Mouse (Mus musculus): ENCODE results near the gene Umps. TPM values are rescaled to one million over a fixed set of nuclear protein-coding genes. Genes with fewer than 3 reads are reported as not detected.

Umps gene
- total and polyA plus RNA-seq, 3 experiments: 109 to 132 TPM; not detected in 1

DNA sequence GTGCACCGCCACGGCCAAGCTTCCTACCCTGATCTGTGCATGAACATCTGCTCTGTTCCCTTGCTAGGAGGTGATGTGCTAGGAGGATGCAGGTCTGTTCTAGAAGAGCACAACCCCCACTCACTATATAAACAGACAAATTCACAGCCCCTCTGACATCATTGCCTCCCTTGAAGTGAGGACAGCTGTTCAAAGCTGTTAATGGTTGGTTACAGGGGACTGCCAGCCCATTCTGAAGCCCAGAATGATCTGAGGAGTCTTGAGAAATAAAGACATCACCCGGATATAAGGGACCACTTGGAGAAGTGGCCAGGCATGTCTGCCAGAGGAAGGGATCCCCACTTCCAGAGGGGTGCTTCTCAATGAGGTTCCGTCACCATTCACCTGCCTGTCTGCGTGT is 48.9 kb downstream of the Umps start:
- H3K79me2 ChIP-seq (ENCODE audit: control insufficient read depth, insufficient read depth, low read length, poor library complexity): no peaks in the 10 kb centered on the region
- peaks cover 0 to 9% of the 10 kb centered on the region in 2 experiments; a peak in 3 of 4 replicates for H3K4me1 ChIP-seq (ENCODE audit: control insufficient read depth in 1 of 2, insufficient read depth in 2 of 2, low read length in 2 of 2)
- TF ChIP-seq SMC3 (IDR thresholded peaks at IDR 0.05; ENCODE audit: low read depth, low read length) (no peak), KAT2A (conservative IDR thresholded peaks at IDR 0.05; ENCODE audit: low read depth, low read length) (no peak), UBTF (IDR thresholded peaks at IDR 0.05; ENCODE audit: borderline replicate concordance, insufficient read depth, low read depth, low read length) (no peak), MXI1 (IDR thresholded peaks at IDR 0.05; ENCODE audit: low read depth, low read length) (no peak), MYC (IDR thresholded peaks at IDR 0.05; ENCODE audit: low read depth, low read length) (no peak), NRF1 (IDR thresholded peaks at IDR 0.05; ENCODE audit: insufficient read depth, low read depth, low read length, poor library complexity, severe bottlenecking) (no peak), BHLHE40 (IDR thresholded peaks at IDR 0.05; ENCODE audit: borderline replicate concordance, low read depth, low read length) (no peak), JUND (IDR thresholded peaks at IDR 0.05; ENCODE audit: low read depth, low read length) (no peak), RCOR1 (IDR thresholded peaks at IDR 0.05; ENCODE audit: low read depth, low read length) (no peak), ZNF384 (IDR thresholded peaks at IDR 0.05; ENCODE audit: low read depth, low read length) (no peak), MEF2A (IDR thresholded peaks at IDR 0.05; ENCODE audit: extremely low read depth, insufficient replicate concordance, low read depth, low read length, poor library complexity, severe bottlenecking) (no peak), RAD21 (IDR thresholded peaks at IDR 0.05; ENCODE audit: low read depth, low read length) (no peak), TAL1 (IDR thresholded peaks at IDR 0.05; ENCODE audit: low read length) (no peak), TCF12 (IDR thresholded peaks at IDR 0.05; ENCODE audit: low read depth, low read length) (no peak), GATA1 (IDR thresholded peaks at IDR 0.05; ENCODE audit: low read depth, low read length) (no peak), CTCF (IDR thresholded peaks at IDR 0.05 in 2 of 3, conservative IDR thresholded peaks at IDR 0.05 in 1 of 3; ENCODE audit: control insufficient read depth in 1 of 3, insufficient read depth in 1 of 3, low read depth in 2 of 3, low read length in 3 of 3, poor library complexity in 1 of 3, severe bottlenecking in 1 of 3) (no peak), ELF1 (IDR thresholded peaks at IDR 0.05; ENCODE audit: low read depth, low read length) (no peak), TBP (IDR thresholded peaks at IDR 0.05; ENCODE audit: low read depth, low read length) (no peak), MYB (IDR thresholded peaks at IDR 0.05; ENCODE audit: low read depth, low read length) (no peak), USF2 (IDR thresholded peaks at IDR 0.05; ENCODE audit: borderline replicate concordance in 1 of 2, insufficient read depth in 1 of 2, low read depth in 1 of 2, low read length in 2 of 2) (no peak)
- H3K27ac ChIP-seq (ENCODE audit: control insufficient read depth, low read depth, low read length): no peak overlapping the region
- H3K27me3 ChIP-seq (ENCODE audit: control insufficient read depth in 1 of 2, insufficient read depth in 2 of 2, low read length in 2 of 2): peaks cover 0 to 2% of the 10 kb centered on the region in 2 experiments; a peak in 2 of 4 replicates
- no peak overlapping the region for H3K9ac ChIP-seq (ENCODE audit: control insufficient read depth, low read depth, low read length, poor library complexity, severe bottlenecking)
- H3K36me3 ChIP-seq (ENCODE audit: control insufficient read depth in 1 of 2, insufficient read depth in 2 of 2, low read length in 2 of 2): peaks cover 0 to 7% of the 10 kb centered on the region in 2 experiments; a peak in 2 of 4 replicates
- no peak overlapping the region for H3K4me3 ChIP-seq (ENCODE audit: control insufficient read depth in 1 of 2, insufficient read depth in 1 of 2, low read depth in 2 of 2, low read length in 2 of 2)
- H3K9me3 ChIP-seq (replicated peaks; ENCODE audit: insufficient read depth, low read length): no peaks in the 10 kb centered on the region
- DNase-seq (ENCODE audit: low read depth, low spot score): no peak

DNA sequence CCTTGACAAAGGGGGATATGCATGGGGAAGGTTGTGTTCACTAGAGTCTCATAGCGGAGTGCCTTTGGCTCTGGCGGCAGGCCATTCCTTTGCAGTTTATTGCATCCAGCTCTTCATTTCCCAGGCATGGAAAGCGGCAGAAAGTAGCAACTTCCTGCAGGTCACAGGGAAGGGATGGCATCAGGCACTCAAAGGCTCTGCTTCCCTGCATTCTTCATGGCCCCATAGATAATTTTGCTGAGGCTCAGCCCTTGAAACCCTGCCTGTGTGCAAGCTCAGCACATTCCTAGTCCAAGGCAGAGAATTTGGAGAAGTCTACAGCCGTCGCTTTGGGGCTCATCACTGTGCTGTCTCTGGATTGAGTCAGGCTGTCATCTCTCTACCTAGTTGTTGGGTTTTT is 49.4 kb downstream of the Umps start:
- Histone ChIP-seq H3K27ac (ENCODE audit: control insufficient read depth, low read depth, low read length) (no peak overlapping the region), H3K79me2 (ENCODE audit: control insufficient read depth, insufficient read depth, low read length, poor library complexity) (no peaks in the 10 kb centered on the region), H3K4me1 (ENCODE audit: control insufficient read depth in 1 of 2, insufficient read depth in 2 of 2, low read length in 2 of 2) (peaks cover 0 to 9% of the 10 kb centered on the region in 2 experiments; a peak in 3 of 4 replicates), H3K4me3 (ENCODE audit: control insufficient read depth in 1 of 2, insufficient read depth in 1 of 2, low read depth in 2 of 2, low read length in 2 of 2) (no peak overlapping the region), H3K36me3 (ENCODE audit: control insufficient read depth in 1 of 2, insufficient read depth in 2 of 2, low read length in 2 of 2) (peaks cover 0 to 7% of the 10 kb centered on the region in 2 experiments; a peak in 2 of 4 replicates), H3K9ac (ENCODE audit: control insufficient read depth, low read depth, low read length, poor library complexity, severe bottlenecking) (no peak overlapping the region), H3K27me3 (ENCODE audit: control insufficient read depth in 1 of 2, insufficient read depth in 2 of 2, low read length in 2 of 2) (peaks cover 0 to 4% of the 10 kb centered on the region in 2 experiments; a peak in 2 of 4 replicates), H3K9me3 (replicated peaks; ENCODE audit: insufficient read depth, low read length) (no peaks in the 10 kb centered on the region)
- no peak for TF ChIP-seq ETS1 (IDR thresholded peaks at IDR 0.05; ENCODE audit: low read depth, low read length)
- TF ChIP-seq MAFK (IDR thresholded peaks at IDR 0.05; ENCODE audit: borderline replicate concordance, low read depth, low read length): no peak
- no peak for DNase-seq (ENCODE audit: low read depth, low spot score)

Data from MEL (cell line).